Mouse (Mus musculus): ENCODE measurements around the gene Pla1a. TPM values are rescaled to one million over a fixed set of nuclear protein-coding genes. Genes with fewer than 3 reads are reported as not detected.

Gene Pla1a
- polyA plus RNA-seq, 1 experiment, result 13.9 TPM

DNA sequence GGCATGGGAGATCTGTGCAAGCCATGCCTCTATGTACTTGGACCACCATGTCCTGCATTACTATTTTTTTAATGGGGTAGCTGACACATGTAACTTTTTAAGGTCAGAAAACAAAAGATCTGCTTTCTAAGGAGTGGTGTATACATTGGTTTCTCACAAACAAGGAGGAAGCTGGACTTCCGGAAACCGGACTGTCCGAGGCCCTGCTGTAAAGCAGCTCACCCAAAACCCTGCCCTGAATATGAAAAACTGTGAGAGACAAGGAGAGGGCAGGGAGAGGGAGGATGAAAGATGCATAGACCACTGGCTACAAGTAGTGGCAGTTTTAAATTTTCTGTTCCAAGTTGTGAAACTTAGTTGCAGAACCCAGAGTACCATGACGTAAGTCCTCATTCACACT lies 27.0 kb upstream of the Pla1a start:
- Histone ChIP-seq H3ac (ENCODE audit: control insufficient read depth, insufficient read length) (no peak overlapping the region), H3K27me3 (ENCODE audit: control insufficient read depth, insufficient read depth, insufficient read length) (no peaks in the 10 kb centered on the region), H3K4me2 (ENCODE audit: low read depth) (peak overlapping the region; percentile 65), H3K79me2 (ENCODE audit: control insufficient read depth, insufficient read depth) (peaks cover 62% of the 10 kb centered on the region), H3K36me3 (ENCODE audit: control insufficient read depth, insufficient read depth) (no peaks in the 10 kb centered on the region), H3K4me3 (peak overlapping the region; percentile 59)
- TF ChIP-seq E2F4 (IDR thresholded peaks at IDR 0.05; ENCODE audit: insufficient read depth) (no peak), TCF12 (IDR thresholded peaks at IDR 0.05; ENCODE audit: insufficient read depth, poor library complexity, severe bottlenecking) (no peak), CEBPB (IDR thresholded peaks at IDR 0.05; ENCODE audit: insufficient read depth, poor library complexity, severe bottlenecking) (no peak), USF1 (IDR thresholded peaks at IDR 0.05; ENCODE audit: low read depth) (no peak), SRF (IDR thresholded peaks at IDR 0.05; ENCODE audit: control insufficient read depth, insufficient read length, low read depth) (no peak), TCF3 (IDR thresholded peaks at IDR 0.05; ENCODE audit: insufficient read length, low read depth) (no peak), POLR2A (IDR thresholded peaks at IDR 0.05; ENCODE audit: insufficient read length, low read depth) (no peak), MYOD1 (IDR thresholded peaks at IDR 0.05; ENCODE audit: control insufficient read depth in 1 of 3, insufficient read length in 2 of 3, low read depth in 2 of 3) (no peak), MYOG (IDR thresholded peaks at IDR 0.05; ENCODE audit: control insufficient read depth in 1 of 3, insufficient read depth in 1 of 3, insufficient read length in 2 of 3, low read depth in 2 of 3) (no peak), REST (IDR thresholded peaks at IDR 0.05; ENCODE audit: insufficient read depth, insufficient read length) (no peak), MAX (IDR thresholded peaks at IDR 0.05; ENCODE audit: low read depth) (no peak), POLR2AphosphoS2 (IDR thresholded peaks at IDR 0.05; ENCODE audit: insufficient read length, low read depth) (no peak)

DNA sequence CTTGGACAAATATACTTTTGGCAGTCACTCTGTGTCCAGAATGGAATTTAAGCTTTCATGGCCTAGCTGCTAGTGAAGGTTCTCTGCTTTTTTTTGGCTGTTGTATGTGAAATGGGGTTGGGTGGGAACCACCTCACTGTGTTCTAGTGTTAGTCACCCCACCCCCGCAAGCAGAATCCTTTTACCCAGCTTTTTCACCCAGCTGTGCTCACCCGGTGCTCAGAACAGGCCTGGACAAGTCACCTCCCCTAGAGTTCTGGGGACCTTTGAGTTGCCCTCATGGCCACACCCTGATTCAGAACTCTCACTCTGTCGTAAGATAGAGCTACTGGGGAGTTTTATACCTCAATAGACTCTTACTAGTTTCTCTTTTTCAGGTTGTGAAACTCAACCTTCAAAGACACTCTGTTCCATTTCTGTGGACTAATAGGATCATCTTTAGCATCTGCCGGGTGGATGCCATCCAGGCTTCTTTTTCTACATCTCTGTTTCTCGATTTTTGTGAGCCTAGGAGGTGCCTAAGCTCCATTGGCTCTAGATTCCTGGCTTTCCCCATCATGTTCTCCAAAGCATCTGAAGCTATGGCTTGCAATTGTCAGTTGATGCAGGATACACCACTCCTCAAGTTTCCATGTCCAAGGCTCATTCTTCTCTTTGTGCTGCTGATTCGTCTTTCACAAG lies 25.8 kb upstream of the Pla1a start:
- Histone ChIP-seq H3K36me3 (ENCODE audit: control insufficient read depth, insufficient read depth) (no peaks in the 10 kb centered on the region), H3K27me3 (ENCODE audit: control insufficient read depth, insufficient read depth, insufficient read length) (no peaks in the 10 kb centered on the region), H3K79me2 (ENCODE audit: control insufficient read depth, insufficient read depth) (peaks cover 50% of the 10 kb centered on the region), H3K4me3 (peak overlapping the region; percentile 59), H3K4me2 (ENCODE audit: low read depth) (peak overlapping the region; percentile 65), H3ac (ENCODE audit: control insufficient read depth, insufficient read length) (no peak overlapping the region)
- TF ChIP-seq MYOD1 (IDR thresholded peaks at IDR 0.05; ENCODE audit: control insufficient read depth in 1 of 3, insufficient read length in 2 of 3, low read depth in 2 of 3) (peak in 1 of 3 experiments; percentile 6), REST (IDR thresholded peaks at IDR 0.05; ENCODE audit: insufficient read depth, insufficient read length) (no peak), E2F4 (IDR thresholded peaks at IDR 0.05; ENCODE audit: insufficient read depth) (no peak), POLR2AphosphoS2 (IDR thresholded peaks at IDR 0.05; ENCODE audit: insufficient read length, low read depth) (no peak), MAX (IDR thresholded peaks at IDR 0.05; ENCODE audit: low read depth) (no peak), MYOG (IDR thresholded peaks at IDR 0.05; ENCODE audit: control insufficient read depth in 1 of 3, insufficient read depth in 1 of 3, insufficient read length in 2 of 3, low read depth in 2 of 3) (peak in 1 of 3 experiments; percentile 8), CEBPB (IDR thresholded peaks at IDR 0.05; ENCODE audit: insufficient read depth, poor library complexity, severe bottlenecking) (no peak), SRF (IDR thresholded peaks at IDR 0.05; ENCODE audit: control insufficient read depth, insufficient read length, low read depth) (no peak), USF1 (IDR thresholded peaks at IDR 0.05; ENCODE audit: low read depth) (no peak), TCF3 (IDR thresholded peaks at IDR 0.05; ENCODE audit: insufficient read length, low read depth) (no peak), TCF12 (IDR thresholded peaks at IDR 0.05; ENCODE audit: insufficient read depth, poor library complexity, severe bottlenecking) (no peak), POLR2A (IDR thresholded peaks at IDR 0.05; ENCODE audit: insufficient read length, low read depth) (peak; percentile 28)

DNA sequence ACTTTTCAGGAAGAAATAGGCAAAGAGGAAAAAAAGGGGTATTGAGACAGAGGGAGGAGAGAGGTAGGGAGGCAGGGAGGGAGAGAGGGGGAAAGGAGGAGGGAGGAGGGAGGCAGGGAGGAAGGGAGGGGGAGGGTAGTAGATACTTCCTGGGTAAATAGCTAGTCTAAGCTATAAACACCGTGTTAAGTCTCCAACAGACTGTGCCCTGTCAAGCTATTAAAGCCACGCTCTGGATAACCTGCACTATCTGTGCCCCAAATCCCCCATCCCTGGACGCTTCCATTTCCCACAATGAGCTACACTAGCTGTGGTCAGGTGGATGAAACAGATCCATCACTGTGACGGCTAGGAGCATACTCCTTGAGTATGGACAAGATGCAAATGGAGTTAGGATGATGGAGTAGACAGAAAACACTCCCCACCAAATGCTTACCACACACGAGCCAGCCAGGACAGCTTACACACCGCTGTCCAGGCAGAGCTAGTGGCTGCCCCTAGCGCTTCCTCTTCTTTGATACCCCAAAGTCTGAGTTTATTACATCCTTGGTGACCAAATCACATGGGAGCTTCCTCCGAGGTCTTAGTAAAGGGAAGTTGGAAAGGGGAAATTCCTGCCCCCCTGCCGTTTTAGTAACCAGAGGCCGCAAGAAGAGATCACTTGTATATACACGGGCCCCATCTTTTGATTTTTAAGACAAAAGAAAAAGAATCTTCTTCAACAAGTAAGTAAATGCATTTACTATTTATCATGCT lies 24.0 kb upstream of the Pla1a start:
- H3K4me2 ChIP-seq (ENCODE audit: low read depth), result no peak overlapping the region
- TF ChIP-seq MAX (IDR thresholded peaks at IDR 0.05; ENCODE audit: low read depth), result no peak
- no peak for TF ChIP-seq CEBPB (IDR thresholded peaks at IDR 0.05; ENCODE audit: insufficient read depth, poor library complexity, severe bottlenecking)
- no peak for TF ChIP-seq E2F4 (IDR thresholded peaks at IDR 0.05; ENCODE audit: insufficient read depth)
- TF ChIP-seq TCF3 (IDR thresholded peaks at IDR 0.05; ENCODE audit: insufficient read length, low read depth), result no peak
- no peak for TF ChIP-seq POLR2AphosphoS2 (IDR thresholded peaks at IDR 0.05; ENCODE audit: insufficient read length, low read depth)
- TF ChIP-seq MYOD1 (IDR thresholded peaks at IDR 0.05; ENCODE audit: control insufficient read depth in 1 of 3, insufficient read length in 2 of 3, low read depth in 2 of 3), result no peak
- no peak for TF ChIP-seq SRF (IDR thresholded peaks at IDR 0.05; ENCODE audit: control insufficient read depth, insufficient read length, low read depth)
- no peak for TF ChIP-seq USF1 (IDR thresholded peaks at IDR 0.05; ENCODE audit: low read depth)
- TF ChIP-seq TCF12 (IDR thresholded peaks at IDR 0.05; ENCODE audit: insufficient read depth, poor library complexity, severe bottlenecking), result no peak
- TF ChIP-seq MYOG (IDR thresholded peaks at IDR 0.05; ENCODE audit: control insufficient read depth in 1 of 3, insufficient read depth in 1 of 3, insufficient read length in 2 of 3, low read depth in 2 of 3), result no peak
- TF ChIP-seq REST (IDR thresholded peaks at IDR 0.05; ENCODE audit: insufficient read depth, insufficient read length), result no peak
- no peak for TF ChIP-seq POLR2A (IDR thresholded peaks at IDR 0.05; ENCODE audit: insufficient read length, low read depth)
- H3K36me3 ChIP-seq (ENCODE audit: control insufficient read depth, insufficient read depth), result no peaks in the 10 kb centered on the region
- H3K79me2 ChIP-seq (ENCODE audit: control insufficient read depth, insufficient read depth), result peaks cover 37% of the 10 kb centered on the region
- H3ac ChIP-seq (ENCODE audit: control insufficient read depth, insufficient read length), result no peak overlapping the region
- no peaks in the 10 kb centered on the region for H3K27me3 ChIP-seq (ENCODE audit: control insufficient read depth, insufficient read depth, insufficient read length)
- no peak overlapping the region for H3K4me3 ChIP-seq

All from myocyte (in vitro differentiated cells).